Mouse (Mus musculus) ES-Bruce4 (cell line): ENCODE results near the gene Tnn. TPM values are rescaled to one million over a fixed set of nuclear protein-coding genes. Genes with fewer than 3 reads are reported as not detected.

Experiments
- H3K27ac ChIP-seq: 2 replicates; pipeline ENCODE4 v1.5.1; 2012; ENCODE audit warnings: low read length, inconsistent platforms; ENCODE audit not compliant: insufficient read depth
- H3K27me3 ChIP-seq: 2 replicates; pipeline ENCODE4 v1.6.1; 2012; ENCODE audit warnings: mild to moderate bottlenecking, low read length, inconsistent platforms; ENCODE audit not compliant: control insufficient read depth, poor library complexity, insufficient read depth, severe bottlenecking
- H3K36me3 ChIP-seq: 2 replicates; pipeline ENCODE4 v1.6.1; 2012; ENCODE audit warnings: inconsistent platforms, mild to moderate bottlenecking, low read length, moderate library complexity; ENCODE audit not compliant: control insufficient read depth, poor library complexity, insufficient read depth, severe bottlenecking
- H3K4me1 ChIP-seq: one replicate; pipeline ENCODE4 v1.8.1; 2011; ENCODE audit warnings: low read length; ENCODE audit not compliant: control insufficient read depth, insufficient read depth
- H3K4me3 ChIP-seq: 2 replicates; pipeline ENCODE4 v1.5.1; 2011; ENCODE audit warnings: low read depth, mild to moderate bottlenecking, low read length
- H3K9ac ChIP-seq: 2 replicates; pipeline ENCODE4 v1.6.1; 2012; ENCODE audit warnings: low read depth, mild to moderate bottlenecking, inconsistent platforms; ENCODE audit not compliant: poor library complexity, severe bottlenecking
- H3K9me3 ChIP-seq: replicated peaks from 2 replicates; pipeline ENCODE4 v1.6.1; 2012; ENCODE audit warnings: mild to moderate bottlenecking, low read length, inconsistent platforms; ENCODE audit not compliant: control insufficient read depth, poor library complexity, insufficient read depth, severe bottlenecking
- CTCF ChIP-seq: IDR thresholded peaks from one replicate; pipeline ENCODE4 v1.8.1; 2011; ENCODE audit warnings: low read depth, low read length
- EP300 ChIP-seq: IDR thresholded peaks from 2 replicates; pipeline ENCODE4 v1.6.1; 2011; ENCODE audit warnings: low read depth, low read length; ENCODE audit not compliant: insufficient read depth
- POLR2A ChIP-seq: IDR thresholded peaks from one replicate; pipeline ENCODE4 v1.8.1; 2011; ENCODE audit warnings: low read length; ENCODE audit not compliant: insufficient read depth
- polyA plus RNA-seq: library from polyadenylated mRNA; stranded (reverse); fragments of >200 nt; gene quantifications from 2 replicates; pipeline ENCODE4 v1.2.4, GENCODE M21; 2011; ENCODE audit warnings: low read depth; ENCODE audit not compliant: missing spikeins, insufficient read depth, insufficient read length

Gene Tnn
- polyA plus RNA-seq, 1 experiment = not detected

DNA sequence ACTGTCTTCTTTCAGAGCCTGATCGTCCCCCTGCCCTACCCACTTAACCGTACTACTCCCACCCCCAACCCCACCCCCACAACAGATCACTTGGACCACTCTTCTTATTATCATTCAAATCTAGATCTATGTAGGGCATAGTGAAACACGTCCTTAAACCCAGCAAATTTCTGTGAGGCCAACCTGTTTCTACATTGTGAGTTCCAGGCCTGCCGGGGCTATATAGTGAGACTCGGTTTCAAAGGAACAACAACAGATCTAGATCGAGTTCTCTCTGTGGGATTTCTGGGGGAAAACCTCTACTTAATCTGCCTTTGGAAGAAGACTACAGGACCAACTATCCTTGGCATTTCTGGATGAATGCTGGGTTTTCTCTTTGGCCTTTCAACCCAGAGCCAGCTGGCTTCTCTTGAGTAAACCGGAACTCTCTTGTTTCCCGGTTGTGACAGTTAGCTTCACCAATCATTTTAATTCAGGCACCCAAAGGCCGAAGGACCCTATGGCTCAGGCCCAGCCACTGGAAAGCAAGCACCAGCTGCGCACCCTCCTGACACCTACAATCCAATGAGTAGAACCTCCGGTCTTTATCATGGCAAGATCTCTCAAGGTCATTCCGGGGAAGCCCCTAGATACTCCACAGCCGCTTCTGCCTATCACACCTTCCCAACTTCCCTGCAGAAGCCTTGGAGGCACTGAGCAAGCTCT is 110.0 kb downstream of the Tnn start:
- H3K27me3 ChIP-seq = no peaks in the 10 kb centered on the region
- H3K4me3 ChIP-seq = no peak overlapping the region
- H3K36me3 ChIP-seq = no peaks in the 10 kb centered on the region

DNA sequence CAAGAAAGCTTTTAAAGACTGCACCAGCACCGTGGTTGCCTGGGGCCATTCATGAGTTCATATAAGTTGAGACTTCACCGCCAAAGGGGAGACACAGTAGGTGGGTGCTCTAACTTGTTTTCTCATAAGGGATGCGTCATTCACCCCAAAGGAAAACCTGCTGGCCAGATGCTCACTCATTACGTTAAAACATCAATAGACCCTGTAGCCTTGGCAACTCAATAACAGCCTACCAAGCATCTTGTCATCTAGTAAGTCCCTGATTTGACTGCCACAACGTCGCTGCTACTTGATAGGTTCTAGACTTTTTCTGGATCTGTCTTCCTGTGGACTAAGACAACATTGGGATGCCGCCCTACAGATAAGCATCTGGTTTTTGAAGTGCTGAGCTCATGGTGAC is 111.0 kb downstream of the Tnn start:
- Histone ChIP-seq H3K36me3 (no peaks in the 10 kb centered on the region), H3K27me3 (no peaks in the 10 kb centered on the region), H3K9ac (no peak overlapping the region), H3K4me3 (no peak overlapping the region), H3K4me1 (no peaks in the 10 kb centered on the region), H3K27ac (no peak overlapping the region), H3K9me3 (no peaks in the 10 kb centered on the region)
- no peak for TF ChIP-seq CTCF

More for the DNA sequence above, 110.0 kb downstream of the Tnn start:
- Histone ChIP-seq H3K9me3 (no peaks in the 10 kb centered on the region), H3K4me1 (no peaks in the 10 kb centered on the region), H3K27ac (no peak overlapping the region), H3K9ac (no peak overlapping the region)
- TF ChIP-seq EP300 = no peak
- no peak for TF ChIP-seq CTCF
- no peak for TF ChIP-seq POLR2A

DNA sequence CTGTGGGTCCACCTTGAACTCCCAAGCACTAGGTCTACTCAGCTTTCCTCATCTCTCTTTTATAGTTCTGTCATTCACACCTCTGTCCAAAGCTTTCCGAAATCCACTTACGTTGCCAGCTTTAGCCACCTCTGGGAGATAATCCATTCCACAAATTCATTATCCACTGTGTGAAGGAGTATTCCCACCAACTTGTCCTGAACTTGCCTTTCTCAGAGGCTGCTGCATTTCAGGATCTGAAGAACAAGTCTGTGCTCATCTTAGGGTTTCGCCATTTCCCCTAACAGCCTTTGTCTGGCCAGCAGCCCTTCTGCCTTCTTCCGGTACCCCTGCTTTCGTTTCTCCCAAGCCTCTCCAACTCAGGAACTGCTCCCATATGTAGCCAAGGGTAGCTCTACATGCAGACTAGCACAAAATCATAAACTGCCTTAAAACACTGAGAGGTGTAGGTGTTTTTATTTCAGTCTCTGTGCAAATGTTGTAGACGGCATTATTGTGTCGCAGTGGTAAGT is 112.1 kb downstream of the Tnn start:
- Histone ChIP-seq H3K4me3 (no peak overlapping the region), H3K9me3 (no peaks in the 10 kb centered on the region), H3K9ac (no peak overlapping the region), H3K27ac (no peak overlapping the region), H3K27me3 (no peaks in the 10 kb centered on the region), H3K4me1 (no peaks in the 10 kb centered on the region), H3K36me3 (no peaks in the 10 kb centered on the region)
- TF ChIP-seq CTCF (no peak), POLR2A (no peak), EP300 (no peak)

DNA sequence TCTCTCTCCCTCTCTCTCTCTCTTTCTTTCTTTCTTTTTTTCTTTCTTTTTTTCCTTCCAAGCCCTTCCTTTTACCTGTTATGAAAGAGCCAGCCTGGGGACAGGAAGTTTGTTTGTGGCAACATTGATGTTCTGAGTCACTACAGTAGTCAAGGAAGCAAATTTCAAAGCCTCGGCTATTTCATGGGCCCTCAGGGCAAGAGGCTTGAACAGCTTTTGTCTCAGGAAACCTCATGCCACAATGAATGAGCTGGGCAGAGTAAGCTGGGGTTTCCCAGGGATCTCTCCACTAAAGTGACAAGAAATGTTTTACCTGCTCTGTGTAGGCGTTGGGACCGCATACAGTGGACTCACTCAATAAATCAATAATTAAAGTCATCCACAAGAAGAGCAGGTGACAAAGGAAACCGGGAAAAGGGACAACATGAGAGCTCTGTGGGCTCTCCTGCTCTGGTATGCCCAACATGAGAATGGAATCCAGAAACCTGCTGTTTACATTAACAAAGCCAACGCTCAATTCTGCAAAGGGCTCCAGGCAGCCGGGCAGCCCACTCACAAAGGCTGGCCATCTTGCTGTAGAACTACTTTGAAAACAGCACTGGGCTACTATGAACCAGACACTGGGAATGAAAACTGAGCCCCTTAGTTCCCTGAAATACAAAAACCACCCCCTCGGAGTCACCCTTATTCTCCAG is 113.3 kb downstream of the Tnn start:
- H3K27ac ChIP-seq = no peak overlapping the region
- TF ChIP-seq CTCF (no peak), EP300 (no peak), POLR2A (no peak)
- no peaks in the 10 kb centered on the region for H3K27me3 ChIP-seq
- H3K36me3 ChIP-seq = no peaks in the 10 kb centered on the region
- H3K4me1 ChIP-seq = no peaks in the 10 kb centered on the region
- no peaks in the 10 kb centered on the region for H3K9me3 ChIP-seq
- H3K9ac ChIP-seq = no peak overlapping the region
- no peak overlapping the region for H3K4me3 ChIP-seq

DNA sequence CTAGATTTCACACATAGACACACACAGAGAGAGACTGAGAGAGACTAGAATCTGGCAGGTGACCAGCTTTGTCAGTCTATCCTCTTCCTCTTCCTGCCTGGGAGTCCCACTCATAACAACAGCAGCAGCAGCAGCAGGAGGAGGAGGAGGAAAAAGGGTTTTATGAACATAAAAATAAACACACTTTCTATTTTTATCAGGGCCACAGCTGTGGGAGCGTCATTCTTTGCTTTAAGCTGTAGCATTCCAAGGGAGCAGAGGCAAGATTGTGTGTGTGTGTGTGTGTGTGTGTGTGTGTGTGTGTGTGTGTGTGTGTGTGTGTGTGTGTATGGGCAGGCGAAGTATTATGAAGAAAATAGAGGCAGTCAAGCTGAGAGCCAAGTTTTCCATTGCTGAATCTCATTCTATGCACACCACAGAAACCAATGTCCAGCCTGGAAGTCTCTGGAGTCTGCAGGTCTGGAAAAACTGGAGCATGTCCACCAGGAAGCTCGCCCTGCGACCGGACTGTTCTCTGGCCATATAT is 116.3 kb downstream of the Tnn start:
- no peak for TF ChIP-seq CTCF
- TF ChIP-seq EP300 = no peak
- no peak for TF ChIP-seq POLR2A
- no peak overlapping the region for H3K4me3 ChIP-seq
- no peaks in the 10 kb centered on the region for H3K9me3 ChIP-seq
- H3K4me1 ChIP-seq = no peaks in the 10 kb centered on the region
- H3K27me3 ChIP-seq = no peaks in the 10 kb centered on the region; the same call in 1 of the 2 replicates
- H3K9ac ChIP-seq = no peak overlapping the region
- H3K36me3 ChIP-seq = no peaks in the 10 kb centered on the region
- no peak overlapping the region for H3K27ac ChIP-seq

DNA sequence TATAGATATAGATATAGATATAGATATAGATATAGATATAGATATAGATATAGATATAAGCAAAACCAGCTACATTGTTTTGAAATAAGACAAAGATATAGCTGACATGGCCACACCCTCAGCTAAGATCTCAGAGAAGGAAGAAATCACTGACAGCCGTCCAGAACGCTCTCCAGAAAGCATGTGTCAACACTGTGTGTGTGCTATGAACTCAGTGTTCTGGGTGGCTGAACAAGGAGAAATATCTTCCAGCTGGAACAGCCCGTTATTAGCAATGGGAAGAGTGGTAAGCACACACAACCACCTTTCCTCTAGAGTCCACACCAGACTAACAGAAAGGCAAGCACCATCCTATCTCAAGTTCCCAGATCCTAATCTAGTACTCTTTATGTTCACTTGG is 117.8 kb downstream of the Tnn start:
- Histone ChIP-seq H3K4me1 (no peaks in the 10 kb centered on the region), H3K9me3 (no peaks in the 10 kb centered on the region), H3K36me3 (no peaks in the 10 kb centered on the region), H3K4me3 (no peak overlapping the region), H3K9ac (no peak overlapping the region), H3K27ac (no peak overlapping the region), H3K27me3 (no peaks in the 10 kb centered on the region; the same call in 1 of the 2 replicates)
- no peak for TF ChIP-seq EP300
- TF ChIP-seq POLR2A = no peak
- TF ChIP-seq CTCF = no peak

Other genes with a start within 250 kb of the Tnn start
- 0.49 and 0.72 TPM in 2 replicates for gene 4930523C07Rik, start 109.2 kb downstream of the Tnn start, polyA plus RNA-seq
- gene Mrps14, start 41.6 kb upstream of the Tnn start, polyA plus RNA-seq = 76.9 and 81.9 TPM in 2 replicates
- 299 and 323 TPM in 2 replicates for gene Cacybp, start 59.3 kb upstream of the Tnn start, polyA plus RNA-seq